Mouse (Mus musculus): ENCODE measurements around the gene Hif3a. TPM values are rescaled to one million over a fixed set of nuclear protein-coding genes. Genes with fewer than 3 reads are reported as not detected.

The Hif3a gene
- polyA plus RNA-seq, 1 experiment from 2014 or later: 31.6 TPM

GRCm38 (mm10) chr7:17030239-17030638 lies 32.0 kb downstream of the Hif3a start:
- Histone ChIP-seq H3K27me3 (ENCODE audit: control insufficient read depth, insufficient read depth, low read length) (no peaks in the 10 kb centered on the region), H3K4me1 (ENCODE audit: control insufficient read depth, insufficient read depth, low read length) (peaks cover 18% of the 10 kb centered on the region), H3K9ac (ENCODE audit: low read depth, low read length) (no peak overlapping the region), H3K27ac (ENCODE audit: low read depth, low read length) (no peak overlapping the region), H3K4me3 (ENCODE audit: low read depth, low read length) (no peak overlapping the region), H3K9me3 (replicated peaks; ENCODE audit: control insufficient read depth, low read length) (no peaks in the 10 kb centered on the region), H3K36me3 (ENCODE audit: control insufficient read depth, insufficient read depth, low read length) (peaks cover 26% of the 10 kb centered on the region), H3K4me2 (no peak overlapping the region)
- ATAC-seq (replicated peaks; ENCODE audit: insufficient number of reproducible peaks, low FRiP score, low TSS enrichment): no peak
- 79% methylated on average over 7 of the region's 7 CpGs for WGBS (ENCODE audit: insufficient replicate concordance)

GRCm38 (mm10) chr7:17028923-17029322 lies 33.3 kb downstream of the Hif3a start:
- Histone ChIP-seq H3K36me3 (ENCODE audit: control insufficient read depth, insufficient read depth, low read length) (peaks cover 14% of the 10 kb centered on the region), H3K27ac (ENCODE audit: low read depth, low read length) (no peak overlapping the region), H3K4me3 (ENCODE audit: low read depth, low read length) (no peak overlapping the region), H3K9me3 (replicated peaks; ENCODE audit: control insufficient read depth, low read length) (no peaks in the 10 kb centered on the region), H3K4me1 (ENCODE audit: control insufficient read depth, insufficient read depth, low read length) (peaks cover 32% of the 10 kb centered on the region), H3K27me3 (ENCODE audit: control insufficient read depth, insufficient read depth, low read length) (no peaks in the 10 kb centered on the region), H3K9ac (ENCODE audit: low read depth, low read length) (no peak overlapping the region), H3K4me2 (no peak overlapping the region)
- no peak for ATAC-seq (replicated peaks; ENCODE audit: insufficient number of reproducible peaks, low FRiP score, low TSS enrichment)
- 75% methylated on average over 7 of the region's 7 CpGs for WGBS (ENCODE audit: insufficient replicate concordance)

- H3K4me2 ChIP-seq: peak within 1 kb of the TSS; percentile 77
- H3K9me3 ChIP-seq (replicated peaks; ENCODE audit: control insufficient read depth, low read length): no peaks in the 10 kb centered on the region
- no peaks in the 10 kb centered on the region for H3K27me3 ChIP-seq (ENCODE audit: control insufficient read depth, insufficient read depth, low read length)
- H3K9ac ChIP-seq (ENCODE audit: low read depth, low read length): peak within 1 kb of the TSS; percentile 82
- WGBS (ENCODE audit: insufficient replicate concordance): under 1% methylated on average over 56 of the region's 58 CpGs
- peaks cover 4% of the 10 kb centered on the region; the same call in 1 of the 2 replicates for H3K36me3 ChIP-seq (ENCODE audit: control insufficient read depth, insufficient read depth, low read length)
- peak within 1 kb of the TSS; percentile 88 for H3K4me3 ChIP-seq (ENCODE audit: low read depth, low read length)
- H3K27ac ChIP-seq (ENCODE audit: low read depth, low read length): peak within 1 kb of the TSS; percentile 65
- peak; percentile 82 for ATAC-seq (replicated peaks; ENCODE audit: insufficient number of reproducible peaks, low FRiP score, low TSS enrichment)
- peaks cover 43% of the 10 kb centered on the region for H3K4me1 ChIP-seq (ENCODE audit: control insufficient read depth, insufficient read depth, low read length)
Observed at GRCm38 (mm10) chr7:17027588-17028343, 34.5 kb downstream of the Hif3a start, which contains the start of gene Ppp5c. TSS of gene Ppp5c (minus strand) at chr7:17027924.

- Histone ChIP-seq H3K9ac (ENCODE audit: low read depth, low read length) (peak overlapping the region; percentile 82), H3K27ac (ENCODE audit: low read depth, low read length) (peak overlapping the region; percentile 65), H3K27me3 (ENCODE audit: control insufficient read depth, insufficient read depth, low read length) (no peaks in the 10 kb centered on the region), H3K9me3 (replicated peaks; ENCODE audit: control insufficient read depth, low read length) (no peaks in the 10 kb centered on the region), H3K4me3 (ENCODE audit: low read depth, low read length) (peak overlapping the region; percentile 88), H3K4me1 (ENCODE audit: control insufficient read depth, insufficient read depth, low read length) (peaks cover 48% of the 10 kb centered on the region), H3K36me3 (ENCODE audit: control insufficient read depth, insufficient read depth, low read length) (peaks cover 8% of the 10 kb centered on the region), H3K4me2 (peak overlapping the region; percentile 77)
- peak; percentile 44 for ATAC-seq (replicated peaks; ENCODE audit: insufficient number of reproducible peaks, low FRiP score, low TSS enrichment)
- 3% methylated on average over 24 of the region's 24 CpGs for WGBS (ENCODE audit: insufficient replicate concordance)
Observed at GRCm38 (mm10) chr7:17026710-17027587, 35.3 kb downstream of the Hif3a start.

- WGBS (ENCODE audit: insufficient replicate concordance): 45% methylated on average over 9 of the region's 9 CpGs
Observed at GRCm38 (mm10) chr7:17025896-17026622, 36.2 kb downstream of the Hif3a start.

GRCm38 (mm10) chr7:17025505-17025894 lies 36.7 kb downstream of the Hif3a start:
- no peak overlapping the region for H3K27ac ChIP-seq (ENCODE audit: low read depth, low read length)
- peaks cover 48% of the 10 kb centered on the region for H3K4me1 ChIP-seq (ENCODE audit: control insufficient read depth, insufficient read depth, low read length)
- ATAC-seq (replicated peaks; ENCODE audit: insufficient number of reproducible peaks, low FRiP score, low TSS enrichment): no peak
- peaks cover 19% of the 10 kb centered on the region for H3K36me3 ChIP-seq (ENCODE audit: control insufficient read depth, insufficient read depth, low read length)
- peak overlapping the region; percentile 77 for H3K4me2 ChIP-seq
- peak overlapping the region; percentile 39; the same call in 1 of the 2 replicates for H3K9ac ChIP-seq (ENCODE audit: low read depth, low read length)
- H3K27me3 ChIP-seq (ENCODE audit: control insufficient read depth, insufficient read depth, low read length): no peaks in the 10 kb centered on the region
- no peaks in the 10 kb centered on the region for H3K9me3 ChIP-seq (replicated peaks; ENCODE audit: control insufficient read depth, low read length)
- H3K4me3 ChIP-seq (ENCODE audit: low read depth, low read length): 0 out of 2 replicates have a peak overlapping the region, but pooled peaks have one; percentile 1
- WGBS (ENCODE audit: insufficient replicate concordance): 57% methylated on average over 4 of the region's 4 CpGs

More at GRCm38 (mm10) chr7:17025896-17026622, 36.2 kb downstream of the Hif3a start:
- peak overlapping the region; percentile 77 for H3K4me2 ChIP-seq
- H3K4me3 ChIP-seq (ENCODE audit: low read depth, low read length): 0 out of 2 replicates have a peak overlapping the region, but pooled peaks have one; percentile 1
- no peak for ATAC-seq (replicated peaks; ENCODE audit: insufficient number of reproducible peaks, low FRiP score, low TSS enrichment)
- H3K9me3 ChIP-seq (replicated peaks; ENCODE audit: control insufficient read depth, low read length): no peaks in the 10 kb centered on the region
- peaks cover 15% of the 10 kb centered on the region for H3K36me3 ChIP-seq (ENCODE audit: control insufficient read depth, insufficient read depth, low read length)
- no peaks in the 10 kb centered on the region for H3K27me3 ChIP-seq (ENCODE audit: control insufficient read depth, insufficient read depth, low read length)
- no peak overlapping the region for H3K27ac ChIP-seq (ENCODE audit: low read depth, low read length)
- H3K4me1 ChIP-seq (ENCODE audit: control insufficient read depth, insufficient read depth, low read length): peaks cover 48% of the 10 kb centered on the region
- H3K9ac ChIP-seq (ENCODE audit: low read depth, low read length): peak overlapping the region; percentile 39; the same call in 1 of the 2 replicates

- Histone ChIP-seq H3K4me2 (peak overlapping the region; percentile 77), H3K4me3 (ENCODE audit: low read depth, low read length) (no peak overlapping the region), H3K9ac (ENCODE audit: low read depth, low read length) (peak overlapping the region; percentile 30), H3K27ac (ENCODE audit: low read depth, low read length) (no peak overlapping the region), H3K4me1 (ENCODE audit: control insufficient read depth, insufficient read depth, low read length) (peaks cover 48% of the 10 kb centered on the region), H3K9me3 (replicated peaks; ENCODE audit: control insufficient read depth, low read length) (no peaks in the 10 kb centered on the region), H3K36me3 (ENCODE audit: control insufficient read depth, insufficient read depth, low read length) (peaks cover 21% of the 10 kb centered on the region), H3K27me3 (ENCODE audit: control insufficient read depth, insufficient read depth, low read length) (no peaks in the 10 kb centered on the region)
- no peak for ATAC-seq (replicated peaks; ENCODE audit: insufficient number of reproducible peaks, low FRiP score, low TSS enrichment)
- whole genome bisulfite sequencing (ENCODE audit: insufficient replicate concordance): 77% methylated on average over 10 of the region's 10 CpGs
Observed at GRCm38 (mm10) chr7:17024814-17025504, 37.3 kb downstream of the Hif3a start.

Measured in heart, embryonic 11.5 days (tissue).